Mouse (Mus musculus) limb, embryonic 12.5 days (tissue): ENCODE results near the gene Trim63. TPM values are rescaled to one million over a fixed set of nuclear protein-coding genes. Genes with fewer than 3 reads are reported as not detected.
"Not testable (repeated sequence)": the region's sequence is repeated elsewhere in the genome, so short reads cannot be mapped to it uniquely, and the experiment has no call there.

Source experiments
- ATAC-seq: fragments of 200-750 bp; cut with Nextera tagmentation; 2 replicates; pipeline ENCODE4 v1.8.0; 2017; ENCODE audit warnings: low read depth, moderate TSS enrichment; ENCODE audit not compliant: insufficient number of reproducible peaks, insufficient read depth, low FRiP score, low TSS enrichment
- H3K27ac ChIP-seq: fragments of 300-500 bp; sonication (generic); 2 replicates; pipeline ENCODE4 v1.5.1; 2016; ENCODE audit warnings: mild to moderate bottlenecking, moderate library complexity
- H3K27me3 ChIP-seq: fragments of 300-500 bp; sonication (generic); 2 replicates; pipeline ENCODE4 v1.6.1; 2016; ENCODE audit warnings: mild to moderate bottlenecking, moderate library complexity
- H3K36me3 ChIP-seq: fragments of 300-500 bp; sonication (generic); 2 replicates; pipeline ENCODE4 v1.6.1; 2016; ENCODE audit warnings: mild to moderate bottlenecking, moderate library complexity
- H3K4me1 ChIP-seq: fragments of 300-500 bp; sonication (generic); replicated peaks from 2 replicates; pipeline ENCODE4 v1.6.1; 2016
- H3K4me2 ChIP-seq: fragments of 300-500 bp; sonication (generic); 2 replicates; pipeline ENCODE4 v1.6.1; 2016; ENCODE audit warnings: mild to moderate bottlenecking, moderate library complexity
- H3K4me3 ChIP-seq: fragments of 300-500 bp; sonication (generic); replicated peaks from 2 replicates; pipeline ENCODE4 v1.5.1; 2016; ENCODE audit warnings: mild to moderate bottlenecking
- H3K9ac ChIP-seq: fragments of 300-500 bp; sonication (generic); replicated peaks from 2 replicates; pipeline ENCODE4 v1.6.1; 2016; ENCODE audit warnings: mild to moderate bottlenecking, moderate library complexity
- H3K9me3 ChIP-seq: fragments of 300-500 bp; sonication (generic); 2 replicates; pipeline ENCODE4 v1.6.1; 2016; ENCODE audit warnings: mild to moderate bottlenecking, moderate library complexity
- WGBS: fragments of 180-500 bp; shearing (Covaris S2); methylation state at CpG from one replicate; pipeline ENCODE4 v1.1.7; 2016; 5-methylcytosine and 5-hydroxymethylcytosine counted together
- polyA plus RNA-seq: library from polyadenylated mRNA; unstranded; fragments of >200 nt; fragmentation: Nextera tagmentation; extraction: Ambion mirVana; gene quantifications from 2 replicates; pipeline ENCODE4 v1.2.1, GENCODE M21; 2016

Trim63 gene
- 3.3 and 3.6 TPM in 2 replicates for polyA plus RNA-seq

DNA sequence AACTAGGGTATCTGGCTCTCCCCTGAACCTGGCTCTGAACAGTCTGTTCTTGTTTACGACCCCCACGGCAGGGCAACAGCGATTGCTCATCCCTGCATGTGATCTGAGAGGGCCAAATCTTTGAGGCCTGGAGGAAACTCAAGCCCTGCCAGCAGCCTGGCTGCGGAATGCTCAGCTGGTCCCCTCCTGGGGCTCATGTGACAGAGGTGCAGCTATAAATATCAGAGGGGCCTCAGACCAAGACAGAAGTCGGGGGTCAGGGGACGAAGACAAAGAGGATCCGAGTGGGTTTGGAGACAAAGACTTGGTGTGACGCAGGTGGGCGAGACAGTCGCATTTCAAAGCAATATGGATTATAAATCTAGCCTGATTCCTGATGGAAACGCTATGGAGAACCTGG is at the start of gene Trim63:
Gene Trim63 (plus strand): TSS at position 245 of the 400 bp plus-strand sequence.
- H3K27ac ChIP-seq: no peak within 1 kb of the TSS
- no peaks in the 10 kb centered on the region for H3K9me3 ChIP-seq
- peak within 1 kb of the TSS; percentile 12; the same call in 1 of the 2 replicates for H3K4me3 ChIP-seq
- no peak for ATAC-seq
- no peaks in the 10 kb centered on the region for H3K36me3 ChIP-seq
- no peak within 1 kb of the TSS; the same call in 1 of the 2 replicates for H3K9ac ChIP-seq
- 26% methylated on average over 11 of the region's 11 CpGs for WGBS
- H3K27me3 ChIP-seq: no peaks in the 10 kb centered on the region
- H3K4me2 ChIP-seq: peak within 1 kb of the TSS; percentile 34
- peaks cover 14% of the 10 kb centered on the region for H3K4me1 ChIP-seq

DNA sequence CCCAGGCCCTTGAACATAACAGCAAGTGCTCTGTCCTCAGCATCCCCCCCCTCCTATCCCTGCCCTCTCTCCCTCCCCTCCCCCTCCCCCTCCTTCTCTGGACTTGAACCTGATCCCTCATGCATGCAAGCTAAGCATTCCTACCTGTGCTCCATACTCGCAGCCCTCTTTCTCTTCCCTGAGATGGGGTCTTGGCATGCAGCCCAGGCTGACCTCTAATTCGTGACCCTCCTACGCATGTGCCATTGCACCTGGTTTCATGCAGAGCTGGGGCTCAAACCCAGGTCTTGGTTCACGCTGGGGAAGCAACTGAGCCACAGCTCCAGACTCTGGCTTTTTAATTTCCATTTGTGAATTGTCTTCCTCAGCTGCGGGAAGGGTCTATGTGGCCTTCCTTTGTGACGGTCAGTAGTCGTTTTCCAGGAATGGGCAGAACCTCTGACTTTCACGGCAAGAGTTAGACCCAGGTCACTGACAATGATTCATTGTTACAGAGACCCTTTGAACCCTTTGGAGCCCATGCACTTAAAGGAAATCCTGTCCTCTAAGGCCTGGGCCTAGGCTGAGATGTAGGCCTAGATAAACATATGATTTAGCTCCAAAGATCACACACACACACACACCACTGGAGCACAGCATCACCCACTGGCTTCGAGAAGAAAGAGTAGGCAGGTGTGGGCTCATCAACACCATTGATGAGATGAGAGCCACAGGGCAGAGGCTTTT is 48.9 kb upstream of the Trim63 start:
- Histone ChIP-seq H3K4me2 (no peak overlapping the region), H3K9ac (no peak overlapping the region), H3K4me1 (no peaks in the 10 kb centered on the region), H3K9me3 (no peaks in the 10 kb centered on the region), H3K4me3 (no peak overlapping the region), H3K36me3 (no peaks in the 10 kb centered on the region), H3K27me3 (no peaks in the 10 kb centered on the region), H3K27ac (no peak overlapping the region)
- ATAC-seq: no peak
- 66% methylated on average over 9 of the region's 9 CpGs for whole genome bisulfite sequencing

DNA sequence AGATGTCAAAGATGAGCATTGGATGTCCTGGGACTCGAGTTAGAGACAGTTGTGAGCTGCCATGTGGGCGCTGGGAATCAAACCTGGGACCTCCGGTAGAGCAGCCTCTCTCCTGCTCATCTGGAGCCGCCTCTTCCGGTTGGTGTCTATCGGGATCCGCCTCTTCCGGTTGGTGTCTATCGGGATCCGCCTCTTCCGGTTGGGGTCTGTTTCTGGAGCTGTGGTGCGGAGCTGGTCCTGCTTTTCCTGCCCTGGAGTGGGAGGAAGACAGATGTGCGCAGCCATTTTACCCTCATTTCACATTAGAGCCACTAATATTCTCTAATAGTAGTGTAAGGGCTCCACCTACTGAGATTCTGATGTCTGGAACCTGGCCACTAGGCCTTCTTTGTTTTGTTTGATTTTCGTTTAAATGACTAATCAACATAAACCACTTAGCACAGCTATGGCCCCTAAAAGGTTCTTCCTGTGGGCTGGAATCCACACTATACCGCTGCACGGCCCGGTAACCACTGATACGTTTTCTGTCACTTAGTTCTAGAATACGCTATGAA is 46.7 kb upstream of the Trim63 start:
- H3K9ac ChIP-seq: no peak overlapping the region

DNA sequence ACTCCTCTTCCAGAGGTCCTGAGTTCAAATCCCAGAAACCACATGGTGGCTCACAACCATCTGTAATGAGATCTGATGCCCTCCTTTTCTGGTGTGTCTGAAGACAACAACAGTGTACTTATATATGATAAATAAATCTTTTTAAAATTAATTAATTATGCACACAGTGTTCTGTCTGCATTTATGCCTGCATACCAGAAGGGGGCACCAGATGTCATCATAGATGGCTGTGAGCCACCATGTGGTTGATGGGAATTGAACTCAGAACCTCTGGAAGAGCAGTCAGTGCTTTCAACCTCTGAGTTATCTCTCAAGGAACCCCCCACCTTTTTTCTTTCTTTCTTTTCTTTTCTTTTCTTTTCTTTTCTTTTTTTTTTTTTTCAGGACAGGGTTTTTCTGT is 45.3 kb upstream of the Trim63 start:
- not testable (repeated sequence) for ATAC-seq, H3K4me1 ChIP-seq, H3K9me3 ChIP-seq, H3K36me3 ChIP-seq, H3K9ac ChIP-seq, H3K4me3 ChIP-seq, H3K27ac ChIP-seq, H3K27me3 ChIP-seq, H3K4me2 ChIP-seq

More for the DNA sequence above, 46.7 kb upstream of the Trim63 start:
- no peaks in the 10 kb centered on the region for H3K27me3 ChIP-seq
- ATAC-seq: no peak
- H3K4me3 ChIP-seq: no peak overlapping the region
- no peaks in the 10 kb centered on the region for H3K36me3 ChIP-seq
- H3K9me3 ChIP-seq: no peaks in the 10 kb centered on the region
- H3K27ac ChIP-seq: no peak overlapping the region
- 86% methylated on average over 19 of the region's 19 CpGs for WGBS
- H3K4me2 ChIP-seq: no peak overlapping the region
- peaks cover 7% of the 10 kb centered on the region; the same call in 1 of the 2 replicates for H3K4me1 ChIP-seq

DNA sequence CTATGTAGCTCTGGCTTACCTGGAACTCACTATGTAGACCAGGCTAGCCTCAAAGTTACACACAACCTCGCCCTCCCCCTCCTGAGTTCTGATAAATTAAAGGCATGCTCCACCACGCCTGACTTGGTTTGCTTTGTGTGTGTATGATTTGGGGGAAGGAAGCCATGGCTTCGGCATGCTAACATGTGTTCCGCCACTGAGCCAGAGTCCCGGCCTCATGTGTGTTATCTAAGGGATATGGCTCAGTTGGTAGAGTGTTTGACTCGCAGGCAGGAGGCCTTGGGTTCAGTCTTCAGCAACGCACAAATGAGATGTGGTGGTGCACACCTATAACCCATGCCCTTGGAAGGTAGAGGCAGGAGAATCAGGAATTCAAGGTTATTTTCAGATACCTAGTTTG is 42.9 kb upstream of the Trim63 start:
- Histone ChIP-seq H3K27me3 (no peaks in the 10 kb centered on the region), H3K4me2 (no peak overlapping the region), H3K4me1 (peaks cover 7% of the 10 kb centered on the region; the same call in 1 of the 2 replicates), H3K9ac (no peak overlapping the region), H3K4me3 (no peak overlapping the region), H3K36me3 (peaks cover 12% of the 10 kb centered on the region), H3K9me3 (no peaks in the 10 kb centered on the region), H3K27ac (no peak overlapping the region)
- 84% methylated on average over 7 of the region's 7 CpGs for WGBS
- no peak for ATAC-seq

DNA sequence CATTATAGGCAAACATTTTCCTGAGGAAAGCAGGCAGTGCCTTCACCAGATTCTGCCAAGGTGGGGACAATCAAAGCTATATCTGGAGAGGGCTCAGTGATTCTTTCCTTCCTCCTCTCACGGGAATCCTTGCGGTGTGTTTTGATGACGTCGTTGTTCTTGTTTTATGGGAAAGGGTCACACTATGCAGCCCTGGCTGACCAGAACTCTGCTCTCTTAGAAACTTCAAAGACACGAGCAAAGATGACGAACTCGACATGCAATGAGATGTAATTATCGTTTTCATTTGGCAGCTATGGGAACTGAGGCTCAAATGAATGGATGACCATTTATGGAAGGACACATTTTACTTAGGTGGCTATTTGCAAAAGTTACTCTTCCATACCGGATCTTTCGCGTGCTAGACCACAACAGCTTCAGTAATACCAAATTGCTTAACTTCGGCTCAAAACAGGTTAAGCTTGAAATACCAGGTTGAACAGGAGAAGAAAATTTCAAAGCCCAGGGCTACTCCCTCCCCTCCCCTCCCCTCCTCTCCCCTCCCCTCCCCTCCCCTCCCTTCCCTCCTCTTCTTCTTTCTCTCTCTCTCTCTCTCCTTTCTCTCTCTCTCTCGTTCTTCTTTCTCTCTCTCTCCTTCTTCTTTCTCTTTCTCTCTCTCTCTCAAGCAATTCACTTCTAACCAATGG is 42.0 kb upstream of the Trim63 start:
- Histone ChIP-seq H3K9me3 (no peaks in the 10 kb centered on the region), H3K27me3 (no peaks in the 10 kb centered on the region), H3K4me1 (peaks cover 7% of the 10 kb centered on the region; the same call in 1 of the 2 replicates), H3K27ac (no peak overlapping the region; the same call in 1 of the 2 replicates), H3K4me3 (peak overlapping the region; percentile 16), H3K4me2 (peak overlapping the region; percentile 42), H3K36me3 (peaks cover 21% of the 10 kb centered on the region), H3K9ac (no peak overlapping the region)
- WGBS: 21% methylated on average over 12 of the region's 13 CpGs
- ATAC-seq: no peak

DNA sequence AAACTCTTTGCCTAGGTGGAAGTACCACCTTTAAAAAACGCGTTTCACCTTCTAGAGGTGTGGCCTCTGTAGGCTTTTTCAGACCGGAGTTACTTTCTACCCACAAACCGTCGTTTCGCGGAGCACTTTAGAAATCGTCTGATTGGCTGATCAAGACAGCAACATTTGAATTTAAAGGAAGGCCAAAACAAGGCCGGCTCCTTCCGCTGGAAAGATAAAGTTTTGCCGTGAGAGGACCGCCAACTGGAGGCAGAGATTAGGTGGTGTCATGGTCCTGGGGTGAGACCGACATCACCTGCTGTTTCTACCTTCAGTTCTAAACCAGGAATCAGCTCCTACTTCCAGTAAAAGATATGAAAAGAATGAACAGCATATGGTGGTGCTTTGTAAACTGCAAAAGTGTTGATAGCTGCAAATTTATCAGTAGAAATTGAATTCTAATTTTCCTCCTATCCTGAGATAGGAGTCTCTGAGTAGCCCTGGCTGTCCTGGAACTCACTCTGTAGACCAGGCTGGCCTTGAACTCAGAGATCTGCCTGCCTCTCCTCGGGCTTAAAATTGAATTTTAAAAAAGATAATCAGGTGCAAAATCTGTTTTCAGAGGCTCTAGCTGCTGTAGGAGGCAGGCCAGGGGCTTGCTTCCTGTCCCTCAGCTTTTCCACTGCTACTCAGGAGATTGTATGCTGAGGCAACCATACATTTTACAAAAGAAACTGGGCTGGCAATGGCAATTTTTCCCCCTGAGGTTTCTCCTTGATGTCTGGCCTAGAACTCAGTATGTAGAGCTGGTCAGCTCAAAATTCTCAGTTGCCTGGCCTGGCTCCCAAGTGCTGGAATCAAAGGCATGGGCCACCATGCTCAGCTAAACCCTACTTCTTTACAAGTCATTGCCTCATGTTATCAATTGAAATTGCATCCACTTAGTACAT is 41.2 kb upstream of the Trim63 start:
- no peaks in the 10 kb centered on the region for H3K9me3 ChIP-seq
- no peaks in the 10 kb centered on the region for H3K27me3 ChIP-seq
- no peak overlapping the region for H3K27ac ChIP-seq
- no peak for ATAC-seq
- peaks cover 29% of the 10 kb centered on the region for H3K36me3 ChIP-seq
- peaks cover 7% of the 10 kb centered on the region; the same call in 1 of the 2 replicates for H3K4me1 ChIP-seq
- 4% methylated on average over 14 of the region's 14 CpGs for WGBS
- peak overlapping the region; percentile 42 for H3K4me2 ChIP-seq
- peak overlapping the region; percentile 16 for H3K4me3 ChIP-seq
- no peak overlapping the region; the same call in 1 of the 2 replicates for H3K9ac ChIP-seq

DNA sequence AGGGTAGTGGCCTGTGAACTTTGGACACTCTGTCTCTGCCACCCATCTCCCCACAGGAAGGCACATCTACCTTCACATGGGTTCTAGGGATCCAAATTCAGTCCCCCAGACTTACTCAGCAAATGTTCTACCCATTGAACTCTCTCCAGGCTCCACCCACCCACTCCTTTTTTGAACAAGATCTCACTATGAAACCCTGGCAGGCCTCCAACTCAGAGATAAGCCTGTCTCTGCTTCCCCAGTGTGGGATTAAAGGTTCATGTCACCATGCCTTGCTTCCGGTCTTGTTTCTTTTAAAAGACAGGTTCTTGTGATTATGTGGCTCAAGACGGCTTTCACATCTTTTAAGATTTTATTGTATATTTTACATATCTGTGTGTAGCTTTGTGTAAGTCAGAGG is 30.0 kb upstream of the Trim63 start:
- Histone ChIP-seq H3K9me3 (no peaks in the 10 kb centered on the region), H3K4me3 (no peak overlapping the region), H3K4me1 (peaks cover 22% of the 10 kb centered on the region), H3K27me3 (no peaks in the 10 kb centered on the region), H3K4me2 (no peak overlapping the region), H3K36me3 (peaks cover 50% of the 10 kb centered on the region), H3K9ac (no peak overlapping the region), H3K27ac (no peak overlapping the region)
- no peak for ATAC-seq
- WGBS: 93% methylated on average over 2 of the region's 2 CpGs

DNA sequence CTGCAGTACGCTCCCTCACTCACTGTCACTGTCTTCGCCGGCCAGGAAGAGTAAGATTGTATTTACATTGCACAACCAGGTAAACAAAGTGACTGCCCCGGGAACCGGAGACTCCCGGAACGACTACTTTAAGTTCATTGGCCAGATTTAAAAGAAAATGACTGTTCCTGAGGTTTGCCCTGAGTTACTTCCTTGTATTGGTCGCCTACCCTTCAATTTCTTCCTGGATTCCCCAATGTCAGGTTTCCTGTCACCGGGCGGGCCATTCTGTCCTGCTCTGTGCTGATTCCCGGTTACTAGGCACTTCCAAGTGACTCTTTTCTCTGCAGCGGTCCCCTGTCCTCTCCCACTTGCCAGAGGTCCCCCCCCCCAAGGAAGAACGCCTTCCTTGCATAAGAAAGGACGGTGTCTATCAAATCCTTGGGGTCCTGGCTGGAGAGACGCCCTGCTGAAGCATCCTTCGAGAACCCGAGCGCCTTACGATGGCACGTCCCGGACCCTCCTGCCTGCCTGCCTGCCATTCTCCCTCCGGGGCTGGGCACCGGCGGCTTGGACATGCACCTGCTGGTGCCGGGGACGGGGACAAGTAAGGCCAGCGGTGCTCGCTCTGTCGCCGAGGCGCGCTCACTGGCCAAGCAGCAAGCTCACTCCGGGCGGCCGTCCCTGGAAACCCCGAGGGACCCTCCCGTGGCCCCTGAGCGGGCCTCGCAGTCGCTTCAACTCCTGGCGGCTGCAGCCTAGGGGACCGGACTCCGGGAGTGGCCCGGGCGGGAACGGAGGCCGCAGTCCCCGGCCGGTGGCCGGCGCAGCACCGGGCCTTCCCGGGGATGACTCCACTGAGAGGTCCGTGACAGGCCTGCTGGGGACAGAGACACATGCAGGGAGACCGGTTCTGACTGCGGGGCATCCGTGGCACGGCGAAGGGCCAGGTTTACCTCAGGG is 28.4 kb upstream of the Trim63 start:
- Histone ChIP-seq H3K4me3 (peak overlapping the region; percentile 98), H3K9ac (peak overlapping the region; percentile 98), H3K9me3 (no peaks in the 10 kb centered on the region), H3K36me3 (peaks cover 35% of the 10 kb centered on the region), H3K4me2 (peak overlapping the region; percentile 98), H3K27ac (peak overlapping the region; percentile 72), H3K27me3 (no peaks in the 10 kb centered on the region), H3K4me1 (peaks cover 22% of the 10 kb centered on the region)
- WGBS: 4% methylated on average over 59 of the region's 59 CpGs
- peak; percentile 4; the same call in 1 of the 2 replicates for ATAC-seq

DNA sequence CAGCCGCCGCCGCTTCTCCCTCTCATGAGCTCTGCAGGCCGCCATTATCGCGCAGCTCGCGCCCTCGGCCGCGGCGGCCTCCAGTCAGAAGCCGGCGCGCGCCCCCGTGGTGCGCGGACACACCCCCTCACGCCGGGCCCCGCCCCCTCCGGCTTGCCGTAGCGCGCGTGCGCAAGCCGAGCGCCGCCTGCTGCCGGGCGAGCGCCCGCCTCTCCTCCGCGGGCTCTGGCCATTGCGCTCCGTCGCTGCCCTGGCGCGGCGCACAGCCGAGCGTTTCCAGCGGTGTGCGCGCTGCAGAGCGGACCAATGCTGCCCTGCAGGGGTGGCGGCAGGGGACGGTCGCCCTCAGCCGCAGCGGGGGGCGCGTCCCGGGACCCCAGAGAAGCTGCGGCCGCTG is 27.8 kb upstream of the Trim63 start:
- Histone ChIP-seq H3K4me2 (peak overlapping the region; percentile 98), H3K36me3 (peaks cover 29% of the 10 kb centered on the region), H3K4me3 (peak overlapping the region; percentile 98), H3K27me3 (no peaks in the 10 kb centered on the region), H3K9me3 (no peaks in the 10 kb centered on the region), H3K27ac (peak overlapping the region; percentile 100), H3K9ac (peak overlapping the region; percentile 98), H3K4me1 (peaks cover 22% of the 10 kb centered on the region)
- WGBS: 0% methylated on average over 46 of the region's 59 CpGs
- ATAC-seq: peak; percentile 95
